Mouse (Mus musculus): ENCODE measurements at regions not wholly inside any gene's neighbourhood (a gene's known extent, or its start where the extent isn't known, plus 50 kb on each side); places are given as distances from the start of the nearest gene placed in this dataset.

- no peak for DNase-seq
These were observed 1004.7 kb upstream of the A1bg start for GRCm38 (mm10) chr15:61927385-61928120.

GRCm38 (mm10) chr15:61920041-61920440 is 997.2 kb upstream of the A1bg start:
- DNase-seq: peak; percentile 51 to 65

- DNase-seq: peak; percentile 36 to 56
These were observed 990.8 kb upstream of the A1bg start for GRCm38 (mm10) chr15:61913546-61914160.

GRCm38 (mm10) chr15:61905165-61905845 is 982.5 kb upstream of the A1bg start:
- DNase-seq: no peak

- DNase-seq: no peak
These were observed 977.0 kb upstream of the A1bg start for GRCm38 (mm10) chr15:61899809-61900208.

GRCm38 (mm10) chr15:61897566-61897965 is 974.8 kb upstream of the A1bg start:
- no peak for DNase-seq

- DNase-seq: peak; percentile 30 to 52
These were observed 967.5 kb upstream of the A1bg start for GRCm38 (mm10) chr15:61890330-61890729.

GRCm38 (mm10) chr15:61888569-61889326 is 965.9 kb upstream of the A1bg start:
- DNase-seq: peak; percentile 86 to 88

GRCm38 (mm10) chr15:61879408-61879807 is 956.6 kb upstream of the A1bg start:
- no peak for DNase-seq

GRCm38 (mm10) chr15:61873047-61873446 is 950.2 kb upstream of the A1bg start:
- DNase-seq: no peak

- DNase-seq: no peak
These were observed 937.9 kb upstream of the A1bg start for GRCm38 (mm10) chr15:61860759-61861158.

GRCm38 (mm10) chr15:61855880-61856279 is 933.1 kb upstream of the A1bg start:
- no peak for DNase-seq

GRCm38 (mm10) chr15:61812671-61813070 is 889.9 kb upstream of the A1bg start:
- no peak for DNase-seq

GRCm38 (mm10) chr15:61805379-61805778 is 882.6 kb upstream of the A1bg start:
- DNase-seq: no peak

- DNase-seq: no peak
These were observed 877.3 kb upstream of the A1bg start for GRCm38 (mm10) chr15:61800155-61800554.

- DNase-seq: peak in 1 of 2 experiments; percentile 14
These were observed 875.0 kb upstream of the A1bg start for GRCm38 (mm10) chr15:61797827-61798226.

GRCm38 (mm10) chr15:61794506-61794905 is 871.7 kb upstream of the A1bg start:
- DNase-seq: no peak

- DNase-seq: no peak
These were observed 867.2 kb upstream of the A1bg start for GRCm38 (mm10) chr15:61789847-61790562.

GRCm38 (mm10) chr15:61787046-61787445 is 864.2 kb upstream of the A1bg start:
- no peak for DNase-seq

GRCm38 (mm10) chr15:61781531-61781930 is 858.7 kb upstream of the A1bg start:
- DNase-seq: peak; percentile 55 to 81

GRCm38 (mm10) chr15:61772996-61773395 is 850.2 kb upstream of the A1bg start:
- DNase-seq: no peak

All from cerebellum, postnatal 10 days (tissue).